Mouse (Mus musculus): ENCODE measurements around the gene Tmem125. TPM values are rescaled to one million over a fixed set of nuclear protein-coding genes. Genes with fewer than 3 reads are reported as not detected.
"Not testable (repeated sequence)": the region's sequence is repeated elsewhere in the genome, so short reads cannot be mapped to it uniquely, and the experiment has no call there.

The Tmem125 gene
- total and polyA plus RNA-seq, 3 experiments, result 1.8 to 3.2 TPM; not detected in 1

DNA sequence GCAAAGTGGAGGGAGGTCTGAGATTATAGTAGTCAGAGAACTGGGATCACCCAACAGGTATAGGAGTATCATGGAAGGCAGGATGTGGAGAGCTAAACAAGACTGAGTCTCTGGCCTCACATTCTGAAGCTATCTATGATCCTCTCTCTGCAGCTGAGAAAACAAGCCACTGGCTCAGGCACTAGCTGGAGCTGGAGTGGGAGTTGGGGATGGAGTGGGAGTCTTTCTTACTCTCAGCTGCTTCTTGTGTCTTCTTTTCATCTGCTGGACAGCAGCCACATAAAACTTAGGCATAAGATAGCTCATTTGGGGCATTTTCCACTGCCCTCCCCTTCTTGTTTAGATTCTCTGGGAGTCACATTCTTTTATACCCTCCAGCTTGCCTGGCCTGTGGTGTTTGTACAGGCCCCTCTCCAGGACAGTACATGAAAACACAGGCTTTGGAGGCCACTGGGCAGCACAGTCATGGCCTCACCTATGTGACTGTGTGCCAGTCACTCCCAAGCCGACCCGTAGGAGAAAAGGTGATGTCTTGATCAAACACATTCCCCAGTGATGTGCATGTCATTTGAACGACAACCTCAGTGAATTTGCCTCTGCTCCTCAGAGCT is 9.3 kb upstream of the Tmem125 start:
- H3K9me3 ChIP-seq (replicated peaks; ENCODE audit: insufficient read depth, low read length), result no peaks in the 10 kb centered on the region
- H3K27me3 ChIP-seq (ENCODE audit: control insufficient read depth in 1 of 2, insufficient read depth in 2 of 2, low read length in 2 of 2), result peaks cover 0 to 4% of the 10 kb centered on the region in 2 experiments; a peak in 2 of 4 replicates
- TF ChIP-seq USF2 (IDR thresholded peaks at IDR 0.05; ENCODE audit: borderline replicate concordance in 1 of 2, insufficient read depth in 1 of 2, low read depth in 1 of 2, low read length in 2 of 2) (no peak), RAD21 (IDR thresholded peaks at IDR 0.05; ENCODE audit: low read depth, low read length) (no peak)

DNA sequence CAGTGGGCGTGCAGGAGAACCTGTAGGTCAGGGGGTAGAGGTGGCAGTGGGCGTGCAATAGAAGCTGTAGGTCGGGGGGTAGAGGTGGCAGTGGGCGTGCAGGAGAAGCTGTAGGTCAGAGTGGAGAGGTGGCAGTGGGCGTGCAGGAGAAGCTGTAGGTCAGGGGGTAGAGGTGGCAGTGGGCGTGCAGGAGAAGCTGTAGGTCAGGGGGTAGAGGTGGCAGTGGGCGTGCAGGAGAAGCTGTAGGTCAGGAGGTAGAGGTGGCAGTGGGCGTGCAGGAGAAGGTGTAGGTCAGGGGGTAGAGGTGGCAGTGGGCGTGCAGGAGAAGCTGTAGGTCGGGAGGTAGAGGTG is 4.3 kb upstream of the Tmem125 start:
- H3K9me3 ChIP-seq (replicated peaks; ENCODE audit: insufficient read depth, low read length); H3K36me3 ChIP-seq (ENCODE audit: control insufficient read depth in 1 of 2, insufficient read depth in 2 of 2, low read length in 2 of 2); H3K4me3 ChIP-seq (ENCODE audit: control insufficient read depth in 1 of 2, insufficient read depth in 1 of 2, low read depth in 2 of 2, low read length in 2 of 2); H3K27ac ChIP-seq (ENCODE audit: control insufficient read depth, low read depth, low read length); H3K9ac ChIP-seq (ENCODE audit: control insufficient read depth, low read depth, low read length, poor library complexity, severe bottlenecking); H3K79me2 ChIP-seq (ENCODE audit: control insufficient read depth, insufficient read depth, low read length, poor library complexity); H3K27me3 ChIP-seq (ENCODE audit: control insufficient read depth in 1 of 2, insufficient read depth in 2 of 2, low read length in 2 of 2); H3K4me1 ChIP-seq (ENCODE audit: control insufficient read depth in 1 of 2, insufficient read depth in 2 of 2, low read length in 2 of 2): not testable (repeated sequence)
- DNase-seq (ENCODE audit: low read depth, low spot score), result peak; percentile 32

More for the DNA sequence above, 9.3 kb upstream of the Tmem125 start:
- Histone ChIP-seq H3K4me1 (ENCODE audit: control insufficient read depth in 1 of 2, insufficient read depth in 2 of 2, low read length in 2 of 2) (no peaks in the 10 kb centered on the region), H3K4me3 (ENCODE audit: control insufficient read depth in 1 of 2, insufficient read depth in 1 of 2, low read depth in 2 of 2, low read length in 2 of 2) (no peak overlapping the region), H3K9ac (ENCODE audit: control insufficient read depth, low read depth, low read length, poor library complexity, severe bottlenecking) (no peak overlapping the region), H3K79me2 (ENCODE audit: control insufficient read depth, insufficient read depth, low read length, poor library complexity) (no peaks in the 10 kb centered on the region), H3K27ac (ENCODE audit: control insufficient read depth, low read depth, low read length) (no peak overlapping the region), H3K36me3 (ENCODE audit: control insufficient read depth in 1 of 2, insufficient read depth in 2 of 2, low read length in 2 of 2) (no peaks in the 10 kb centered on the region)
- no peak for DNase-seq (ENCODE audit: low read depth, low spot score)

DNA sequence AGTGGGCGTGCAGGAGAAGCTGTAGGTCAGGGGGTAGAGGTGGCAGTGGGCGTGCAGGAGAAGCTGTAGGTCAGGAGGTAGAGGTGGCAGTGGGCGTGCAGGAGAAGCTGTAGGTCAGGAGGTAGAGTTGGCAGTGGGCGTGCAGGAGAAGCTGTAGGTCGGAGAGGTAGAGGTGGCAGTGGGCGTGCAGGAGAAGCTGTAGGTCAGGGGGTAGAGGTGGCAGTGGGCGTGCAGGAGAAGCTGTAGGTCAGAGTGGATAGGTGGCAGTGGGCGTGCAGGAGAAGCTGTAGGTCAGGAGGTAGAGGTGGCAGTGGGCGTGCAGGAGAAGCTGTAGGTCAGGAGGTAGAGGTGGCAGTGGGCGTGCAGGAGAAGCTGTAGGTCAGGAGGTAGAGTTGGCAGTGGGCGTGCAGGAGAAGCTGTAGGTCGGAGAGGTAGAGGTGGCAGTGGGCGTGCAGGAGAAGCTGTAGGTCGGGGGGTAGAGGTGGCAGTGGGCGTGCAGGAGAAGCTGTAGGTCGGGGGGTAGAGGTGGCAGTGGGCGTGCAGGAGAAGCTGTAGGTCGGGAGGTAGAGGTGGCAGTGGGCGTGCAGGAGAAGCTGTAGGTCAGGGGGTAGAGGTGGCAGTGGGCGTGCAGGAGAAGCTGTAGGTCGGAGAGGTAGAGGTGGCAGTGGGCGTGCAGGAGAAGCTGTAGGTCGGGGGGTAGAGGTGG is 3.7 kb upstream of the Tmem125 start:
- H3K4me3 ChIP-seq (ENCODE audit: control insufficient read depth in 1 of 2, insufficient read depth in 1 of 2, low read depth in 2 of 2, low read length in 2 of 2); H3K79me2 ChIP-seq (ENCODE audit: control insufficient read depth, insufficient read depth, low read length, poor library complexity); DNase-seq (ENCODE audit: low read depth, low spot score); H3K4me1 ChIP-seq (ENCODE audit: control insufficient read depth in 1 of 2, insufficient read depth in 2 of 2, low read length in 2 of 2); H3K36me3 ChIP-seq (ENCODE audit: control insufficient read depth in 1 of 2, insufficient read depth in 2 of 2, low read length in 2 of 2); H3K9ac ChIP-seq (ENCODE audit: control insufficient read depth, low read depth, low read length, poor library complexity, severe bottlenecking); H3K9me3 ChIP-seq (replicated peaks; ENCODE audit: insufficient read depth, low read length); H3K27ac ChIP-seq (ENCODE audit: control insufficient read depth, low read depth, low read length); H3K27me3 ChIP-seq (ENCODE audit: control insufficient read depth in 1 of 2, insufficient read depth in 2 of 2, low read length in 2 of 2): not testable (repeated sequence)

GRCm38 (mm10) chr4:118544441-118545127 is 740 bp upstream of the Tmem125 start:
- Histone ChIP-seq H3K27me3 (ENCODE audit: control insufficient read depth in 1 of 2, insufficient read depth in 2 of 2, low read length in 2 of 2) (peaks cover 2 to 3% of the 10 kb centered on the region in 2 experiments; a peak in 2 of 4 replicates), H3K4me1 (ENCODE audit: control insufficient read depth in 1 of 2, insufficient read depth in 2 of 2, low read length in 2 of 2) (peaks cover 0 to 4% of the 10 kb centered on the region in 2 experiments; a peak in 2 of 4 replicates), H3K27ac (ENCODE audit: control insufficient read depth, low read depth, low read length) (no peak overlapping the region), H3K9me3 (replicated peaks; ENCODE audit: insufficient read depth, low read length) (no peaks in the 10 kb centered on the region), H3K36me3 (ENCODE audit: control insufficient read depth in 1 of 2, insufficient read depth in 2 of 2, low read length in 2 of 2) (no peaks in the 10 kb centered on the region), H3K79me2 (ENCODE audit: control insufficient read depth, insufficient read depth, low read length, poor library complexity) (no peaks in the 10 kb centered on the region; the same call in 1 of the 2 replicates), H3K9ac (ENCODE audit: control insufficient read depth, low read depth, low read length, poor library complexity, severe bottlenecking) (no peak overlapping the region), H3K4me3 (ENCODE audit: control insufficient read depth in 1 of 2, insufficient read depth in 1 of 2, low read depth in 2 of 2, low read length in 2 of 2) (no peak overlapping the region)
- DNase-seq (ENCODE audit: low read depth, low spot score), result peak; percentile 9
- TF ChIP-seq CTCF (IDR thresholded peaks at IDR 0.05 in 2 of 3, conservative IDR thresholded peaks at IDR 0.05 in 1 of 3; ENCODE audit: control insufficient read depth in 1 of 3, insufficient read depth in 1 of 3, low read depth in 2 of 3, low read length in 3 of 3, poor library complexity in 1 of 3, severe bottlenecking in 1 of 3) (no peak), POLR2AphosphoS2 (IDR thresholded peaks at IDR 0.05; ENCODE audit: low read length) (no peak), USF2 (IDR thresholded peaks at IDR 0.05; ENCODE audit: borderline replicate concordance in 1 of 2, insufficient read depth in 1 of 2, low read depth in 1 of 2, low read length in 2 of 2) (no peak), ZKSCAN1 (IDR thresholded peaks at IDR 0.05; ENCODE audit: low read depth, low read length) (no peak), TBP (IDR thresholded peaks at IDR 0.05; ENCODE audit: low read depth, low read length) (no peak), MYB (IDR thresholded peaks at IDR 0.05; ENCODE audit: low read depth, low read length) (no peak), ZNF384 (IDR thresholded peaks at IDR 0.05; ENCODE audit: low read depth, low read length) (no peak)

Data from MEL (cell line).